Mouse (Mus musculus): ENCODE measurements around the gene Atp8b5. TPM values are rescaled to one million over a fixed set of nuclear protein-coding genes. Genes with fewer than 3 reads are reported as not detected.

Atp8b5 gene
- total RNA-seq, 2 experiments from 2014 or later: not detected

- DNase-seq: no peak
Observed at GRCm38 (mm10) chr4:43415221-43416070, 148.5 kb downstream of the Atp8b5 start.

GRCm38 (mm10) chr4:43416071-43416490 is 149.1 kb downstream of the Atp8b5 start:
- DNase-seq: no peak

GRCm38 (mm10) chr4:43417269-43418062 is 150.5 kb downstream of the Atp8b5 start:
- DNase-seq: no peak

GRCm38 (mm10) chr4:43418450-43418849 is 151.5 kb downstream of the Atp8b5 start:
- no peak for DNase-seq

GRCm38 (mm10) chr4:43418973-43419656 is 152.2 kb downstream of the Atp8b5 start:
- DNase-seq: no peak

GRCm38 (mm10) chr4:43419801-43420281 is 152.9 kb downstream of the Atp8b5 start:
- no peak for DNase-seq

GRCm38 (mm10) chr4:43420305-43420704 is 153.3 kb downstream of the Atp8b5 start:
- DNase-seq: no peak

GRCm38 (mm10) chr4:43421632-43422240 is 154.8 kb downstream of the Atp8b5 start:
- peak; percentile 13 for DNase-seq

Other genes with a start within 250 kb of the Atp8b5 start
- gene Pigo, start 241.3 kb upstream of the Atp8b5 start, total RNA-seq (2021): 1 to 10 TPM; 6.7 to 7.5 TPM
- 10 to 100 TPM; 88.2 to 98.5 TPM for gene Stoml2, start 235.4 kb upstream of the Atp8b5 start, total RNA-seq (2021)
- gene Fam214b, start 220.9 kb upstream of the Atp8b5 start, total RNA-seq (2021): 10 to 100 TPM; 18.7 to 33.5 TPM
- 1 to 10 TPM; 2.9 to 3.0 TPM for gene Unc13b, start 208.2 kb upstream of the Atp8b5 start, total RNA-seq (2021)
- gene Rusc2, start 114.8 kb downstream of the Atp8b5 start, total RNA-seq (2021): 10 to 100 TPM; 22.1 to 24.2 TPM
- not detected for gene Fam166b, start 162.0 kb downstream of the Atp8b5 start, total RNA-seq (2021)
- 10 to 100 TPM; 41.7 to 47.2 TPM for gene Tesk1, start 174.8 kb downstream of the Atp8b5 start, total RNA-seq (2021)
- not detected for gene Cd72, start 187.5 kb downstream of the Atp8b5 start, total RNA-seq (2021)
- not detected for gene Sit1, start 216.6 kb downstream of the Atp8b5 start, total RNA-seq (2021)
- gene Ccdc107, start 225.7 kb downstream of the Atp8b5 start, total RNA-seq (2021): 10 to 100 TPM; 21.9 to 26.8 TPM
- gene Arhgef39, start 232.5 kb downstream of the Atp8b5 start, total RNA-seq (2021): under 1 TPM in 1 of 2 experiments, not detected in 1; 0.69 TPM
- gene Car9, start 239.8 kb downstream of the Atp8b5 start, total RNA-seq (2021): 1 to 10 TPM; 2.2 to 2.7 TPM

Measured in gastrocnemius, postnatal 25 days (tissue).